Mouse (Mus musculus): ENCODE results near the gene Pphln1. TPM values are rescaled to one million over a fixed set of nuclear protein-coding genes. Genes with fewer than 3 reads are reported as not detected.

Gene Pphln1
- polyA plus RNA-seq, 1 experiment: 14.5 TPM

DNA sequence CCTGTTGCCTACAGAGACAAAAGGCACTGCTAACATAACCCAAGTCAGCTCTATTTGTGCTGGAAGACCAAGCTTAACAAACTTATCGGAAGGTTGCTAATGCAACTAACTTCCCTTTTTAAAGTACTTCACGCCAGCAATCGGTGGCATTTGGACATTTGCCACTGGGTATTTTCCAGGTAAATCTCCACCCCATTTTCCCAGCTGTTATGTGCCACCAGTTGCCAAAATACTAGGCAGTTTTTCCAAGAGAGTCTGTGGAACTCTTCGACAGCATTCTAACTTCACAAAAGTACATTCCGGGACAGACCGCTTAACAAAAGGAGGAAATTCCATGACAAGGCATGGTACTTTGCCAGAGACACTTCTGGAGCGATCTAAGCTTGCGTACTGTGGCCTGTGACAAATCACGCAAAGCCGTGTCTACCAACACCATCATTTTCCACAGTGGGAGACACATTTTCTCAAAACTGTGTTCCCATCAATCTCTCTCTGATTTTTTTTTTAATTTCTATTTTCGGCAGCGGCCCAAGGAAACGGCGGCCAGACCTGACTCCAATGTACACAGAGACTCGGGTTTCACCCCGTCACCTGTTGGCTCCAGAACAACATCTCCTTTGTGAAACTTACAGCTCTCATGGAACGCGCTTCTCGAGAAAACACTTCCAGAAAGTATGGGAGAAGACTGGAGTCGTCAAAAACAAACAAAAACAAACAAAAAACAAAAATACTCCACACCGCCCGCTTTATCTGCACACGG is 120.2 kb downstream of the Pphln1 start:
- no peaks in the 10 kb centered on the region for H3K27me3 ChIP-seq (ENCODE audit: control insufficient read depth, insufficient read depth, low read length)
- no peak overlapping the region for H3K27ac ChIP-seq (ENCODE audit: control insufficient read depth, insufficient read depth, low read length)
- H3K36me3 ChIP-seq (ENCODE audit: control insufficient read depth, insufficient read depth, low read length): no peaks in the 10 kb centered on the region
- peak overlapping the region; percentile 69 for H3K4me3 ChIP-seq (ENCODE audit: control insufficient read depth, insufficient read depth, low read length)
- DNase-seq: no peak
- WGBS: 9% methylated on average over 23 of the region's 23 CpGs
- H3K4me1 ChIP-seq (replicated peaks; ENCODE audit: control insufficient read depth, insufficient read depth, low read length): peaks cover 8% of the 10 kb centered on the region
- TF ChIP-seq POLR2A (IDR thresholded peaks at IDR 0.05; ENCODE audit: control insufficient read depth, extremely low read depth, insufficient read depth, low read length, poor library complexity) (no peak), CTCF (IDR thresholded peaks at IDR 0.05; ENCODE audit: borderline replicate concordance, control insufficient read depth, extremely low read depth, insufficient read depth, low read length, poor library complexity) (no peak)

DNA sequence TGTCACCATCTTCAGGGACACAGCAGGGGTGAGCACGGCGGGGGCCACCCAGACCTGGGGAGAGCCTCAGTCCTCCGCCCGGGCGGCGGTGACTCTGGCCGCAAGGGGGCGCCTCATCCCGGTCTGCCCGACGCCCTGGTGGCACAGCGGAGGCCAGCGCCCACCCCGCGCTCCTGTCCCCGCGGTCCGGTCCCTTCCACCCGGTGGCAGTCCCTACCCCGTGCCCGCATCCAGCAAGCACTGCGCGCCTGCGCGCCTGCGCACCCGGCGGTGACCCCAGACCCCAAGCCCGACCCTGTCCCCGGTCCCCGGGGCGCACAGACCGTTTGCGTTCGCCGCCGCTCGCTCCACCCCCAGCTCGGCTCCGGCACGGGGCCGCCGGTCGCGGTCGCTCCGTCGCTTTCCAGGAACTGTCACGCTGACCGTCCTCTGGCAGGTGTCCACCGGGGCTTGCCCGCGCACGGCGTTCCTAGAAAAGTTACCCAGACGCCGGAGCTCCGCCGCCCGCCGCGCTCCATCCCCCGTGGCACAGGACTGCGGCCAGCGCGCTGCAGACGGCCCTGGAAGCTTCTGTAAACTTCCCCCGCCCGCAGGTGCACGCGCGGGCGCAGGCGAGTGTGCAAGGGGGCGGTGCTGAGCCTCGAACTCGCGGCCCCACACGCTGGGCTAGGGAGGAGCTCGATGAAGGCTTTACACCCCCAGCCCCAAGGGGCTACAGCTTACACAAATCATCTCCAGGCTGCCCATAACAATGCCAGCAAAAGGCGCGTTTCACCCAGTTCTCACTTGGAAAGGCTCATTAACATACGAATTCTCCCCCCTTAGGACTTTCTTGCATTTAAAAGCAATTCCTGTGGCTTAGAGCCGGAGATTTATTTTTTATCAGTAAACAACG is 121.0 kb downstream of the Pphln1 start:
- DNase-seq: peak; percentile 89
- Histone ChIP-seq H3K4me3 (ENCODE audit: control insufficient read depth, insufficient read depth, low read length) (peak overlapping the region; percentile 69), H3K36me3 (ENCODE audit: control insufficient read depth, insufficient read depth, low read length) (no peaks in the 10 kb centered on the region), H3K27ac (ENCODE audit: control insufficient read depth, insufficient read depth, low read length) (no peak overlapping the region), H3K27me3 (ENCODE audit: control insufficient read depth, insufficient read depth, low read length) (no peaks in the 10 kb centered on the region), H3K4me1 (replicated peaks; ENCODE audit: control insufficient read depth, insufficient read depth, low read length) (peaks cover 5% of the 10 kb centered on the region; the same call in 1 of the 2 replicates)
- WGBS: under 1% methylated on average over 85 of the region's 85 CpGs
- no peak for TF ChIP-seq POLR2A (IDR thresholded peaks at IDR 0.05; ENCODE audit: control insufficient read depth, extremely low read depth, insufficient read depth, low read length, poor library complexity)
- peak; percentile 92 for TF ChIP-seq CTCF (IDR thresholded peaks at IDR 0.05; ENCODE audit: borderline replicate concordance, control insufficient read depth, extremely low read depth, insufficient read depth, low read length, poor library complexity)

DNA sequence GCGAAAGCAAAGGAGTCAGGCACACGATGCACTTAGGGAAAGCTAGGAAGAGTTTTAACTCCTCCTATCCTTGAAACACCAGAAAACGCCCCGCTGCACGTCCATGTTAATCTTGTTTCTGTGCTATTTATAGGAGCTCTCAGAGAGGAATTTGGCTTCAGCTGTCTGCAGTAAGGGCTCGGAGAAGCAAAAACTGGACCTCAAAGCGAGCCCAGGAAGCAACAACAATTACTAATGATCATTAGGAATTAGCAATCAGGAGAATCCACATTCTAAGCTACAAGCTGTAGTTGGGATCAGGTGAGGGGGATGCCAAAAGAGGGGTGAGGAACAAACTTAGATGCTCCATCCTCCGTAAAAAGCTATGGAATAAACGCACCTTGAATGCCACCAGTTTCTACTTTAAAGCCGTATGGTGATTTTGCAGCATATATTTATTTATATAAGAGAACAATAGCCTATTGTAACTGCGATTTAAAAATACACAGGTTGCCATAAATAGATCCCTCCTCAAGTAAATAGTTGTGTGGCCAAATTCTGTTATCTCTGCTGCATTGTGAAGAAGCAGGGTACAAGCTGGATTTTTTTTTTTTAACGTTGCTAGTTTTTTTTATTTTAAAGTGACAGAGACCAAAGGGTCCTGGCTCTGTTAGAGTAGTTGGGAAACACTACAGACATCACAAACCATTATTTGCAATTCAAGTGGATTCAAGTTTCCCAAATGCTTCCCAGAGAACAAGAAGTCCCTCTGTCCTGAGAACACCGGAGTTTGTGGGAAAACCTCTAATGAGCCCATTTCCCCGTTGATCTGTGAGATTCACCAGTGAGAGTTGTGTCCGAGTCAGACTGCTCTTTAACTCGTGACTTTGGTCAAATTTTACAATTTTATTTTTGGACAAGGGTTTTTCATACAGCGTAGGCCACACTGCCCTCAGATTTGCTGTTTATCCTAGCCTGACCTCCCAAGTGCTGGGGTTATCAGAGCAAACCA is 122.0 kb downstream of the Pphln1 start:
- no peaks in the 10 kb centered on the region for H3K27me3 ChIP-seq (ENCODE audit: control insufficient read depth, insufficient read depth, low read length)
- H3K36me3 ChIP-seq (ENCODE audit: control insufficient read depth, insufficient read depth, low read length): no peaks in the 10 kb centered on the region
- TF ChIP-seq POLR2A (IDR thresholded peaks at IDR 0.05; ENCODE audit: control insufficient read depth, extremely low read depth, insufficient read depth, low read length, poor library complexity): no peak
- no peak for TF ChIP-seq CTCF (IDR thresholded peaks at IDR 0.05; ENCODE audit: borderline replicate concordance, control insufficient read depth, extremely low read depth, insufficient read depth, low read length, poor library complexity)
- DNase-seq: no peak
- no peak overlapping the region for H3K27ac ChIP-seq (ENCODE audit: control insufficient read depth, insufficient read depth, low read length)
- WGBS: 37% methylated on average over 17 of the region's 17 CpGs
- H3K4me1 ChIP-seq (replicated peaks; ENCODE audit: control insufficient read depth, insufficient read depth, low read length): peaks cover 5% of the 10 kb centered on the region; the same call in 1 of the 2 replicates
- H3K4me3 ChIP-seq (ENCODE audit: control insufficient read depth, insufficient read depth, low read length): no peak overlapping the region

DNA sequence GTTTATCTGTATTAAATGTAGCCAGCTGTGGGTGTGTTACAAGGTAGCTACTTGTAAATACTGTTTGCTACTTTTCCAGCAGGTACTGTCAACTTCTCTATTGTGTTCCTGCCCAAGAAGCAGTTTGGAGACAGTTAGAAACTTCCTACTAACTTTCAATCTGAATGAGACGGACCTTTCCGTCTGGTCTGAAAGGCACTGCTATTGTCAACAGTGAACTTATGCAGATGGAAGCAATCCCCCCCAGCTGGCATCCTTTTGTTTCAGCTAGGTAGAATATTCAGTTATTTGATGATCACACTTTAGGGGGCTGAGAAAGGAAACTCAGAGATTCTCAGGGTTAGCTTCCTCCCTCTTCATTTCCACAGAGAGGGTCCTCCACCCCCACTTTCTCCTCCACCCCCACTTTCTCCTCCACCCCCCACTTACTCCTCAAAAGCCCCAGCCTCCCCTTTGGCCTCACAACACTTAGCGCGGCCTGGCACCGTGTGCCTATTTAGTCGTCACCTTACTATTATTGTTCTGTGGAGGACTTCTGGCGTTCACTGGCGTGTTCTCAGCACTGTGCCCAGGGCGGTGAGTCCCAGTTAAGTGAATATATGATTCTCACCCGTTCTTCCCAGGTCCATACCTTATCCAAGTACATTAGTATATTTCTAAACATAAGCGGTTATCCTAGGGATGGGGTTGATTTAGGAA is 123.1 kb downstream of the Pphln1 start:
- no peaks in the 10 kb centered on the region for H3K36me3 ChIP-seq (ENCODE audit: control insufficient read depth, insufficient read depth, low read length)
- no peak for TF ChIP-seq CTCF (IDR thresholded peaks at IDR 0.05; ENCODE audit: borderline replicate concordance, control insufficient read depth, extremely low read depth, insufficient read depth, low read length, poor library complexity)
- TF ChIP-seq POLR2A (IDR thresholded peaks at IDR 0.05; ENCODE audit: control insufficient read depth, extremely low read depth, insufficient read depth, low read length, poor library complexity): no peak
- H3K27me3 ChIP-seq (ENCODE audit: control insufficient read depth, insufficient read depth, low read length): no peaks in the 10 kb centered on the region
- no peak for DNase-seq
- no peak overlapping the region for H3K4me3 ChIP-seq (ENCODE audit: control insufficient read depth, insufficient read depth, low read length)
- peaks cover 5% of the 10 kb centered on the region; the same call in 1 of the 2 replicates for H3K4me1 ChIP-seq (replicated peaks; ENCODE audit: control insufficient read depth, insufficient read depth, low read length)
- H3K27ac ChIP-seq (ENCODE audit: control insufficient read depth, insufficient read depth, low read length): no peak overlapping the region
- 92% methylated on average over 11 of the region's 11 CpGs for WGBS

DNA sequence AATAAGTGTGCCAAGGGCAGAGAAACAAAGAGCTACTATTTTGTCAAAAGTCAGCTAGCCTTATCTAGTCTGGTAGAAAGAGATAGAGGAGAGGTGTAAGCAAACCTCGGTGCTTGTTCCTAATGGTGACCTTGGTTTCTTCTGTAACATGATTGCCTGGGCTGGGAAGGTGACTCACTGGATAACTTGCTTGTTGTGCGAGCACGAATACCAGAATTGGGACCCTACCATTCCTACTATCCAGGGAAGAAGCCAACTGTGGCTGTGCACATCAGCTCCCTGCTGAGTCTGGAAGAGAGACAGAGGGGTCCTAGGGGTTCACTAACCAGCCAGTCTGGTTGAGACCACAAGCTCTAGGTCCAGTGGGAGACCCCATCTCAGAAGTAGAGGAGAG is 123.6 kb downstream of the Pphln1 start:
- Histone ChIP-seq H3K4me3 (ENCODE audit: control insufficient read depth, insufficient read depth, low read length) (no peak overlapping the region), H3K27me3 (ENCODE audit: control insufficient read depth, insufficient read depth, low read length) (no peaks in the 10 kb centered on the region), H3K27ac (ENCODE audit: control insufficient read depth, insufficient read depth, low read length) (no peak overlapping the region), H3K36me3 (ENCODE audit: control insufficient read depth, insufficient read depth, low read length) (no peaks in the 10 kb centered on the region), H3K4me1 (replicated peaks; ENCODE audit: control insufficient read depth, insufficient read depth, low read length) (peaks cover 5% of the 10 kb centered on the region; the same call in 1 of the 2 replicates)
- 92% methylated on average over 3 of the region's 3 CpGs for WGBS
- TF ChIP-seq CTCF (IDR thresholded peaks at IDR 0.05; ENCODE audit: borderline replicate concordance, control insufficient read depth, extremely low read depth, insufficient read depth, low read length, poor library complexity): no peak
- TF ChIP-seq POLR2A (IDR thresholded peaks at IDR 0.05; ENCODE audit: control insufficient read depth, extremely low read depth, insufficient read depth, low read length, poor library complexity): no peak
- DNase-seq: no peak
